Mouse (Mus musculus) heart, postnatal 0 days (tissue): ENCODE data around the gene Rap1gap.

Experiments
- CTCF ChIP-seq: IDR thresholded peaks from 2 replicates; pipeline ENCODE4 v1.5.1; 2016; ENCODE audit warnings: antibody characterized with exemption, control low read depth, low read depth
- EP300 ChIP-seq: IDR thresholded peaks from 2 replicates; pipeline ENCODE4 v1.6.1; 2016; ENCODE audit warnings: antibody characterized with exemption, low read depth

GRCm38 (mm10) chr4:137722230-137722629 is 57.7 kb downstream of the Rap1gap start:
- TF ChIP-seq CTCF (no peak), EP300 (no peak)
